Mouse (Mus musculus) hindbrain, embryonic 10.5 days (tissue): ENCODE measurements around the gene Gm7030. TPM values are rescaled to one million over a fixed set of nuclear protein-coding genes. Genes with fewer than 3 reads are reported as not detected.
"Not testable (repeated sequence)": the region's sequence is repeated elsewhere in the genome, so short reads cannot be mapped to it uniquely, and the experiment has no call there.

Experiments used
- DNase-seq: peaks from one replicate; pipeline ENCODE4 v3.0.0-alpha.2; 2017; ENCODE audit warnings: low spot score
- H3K27ac ChIP-seq: fragments of 300-500 bp; sonication (generic); 2 replicates; pipeline ENCODE4 v1.5.1; 2016; ENCODE audit warnings: mild to moderate bottlenecking, moderate library complexity
- H3K27me3 ChIP-seq: fragments of 300-500 bp; sonication (generic); 2 replicates; pipeline ENCODE4 v1.6.1; 2016; ENCODE audit warnings: mild to moderate bottlenecking; ENCODE audit not compliant: poor library complexity, insufficient read depth, severe bottlenecking
- H3K36me3 ChIP-seq: fragments of 300-500 bp; sonication (generic); 2 replicates; pipeline ENCODE4 v1.6.1; 2016; ENCODE audit warnings: mild to moderate bottlenecking, moderate library complexity
- H3K4me1 ChIP-seq: fragments of 300-500 bp; sonication (generic); replicated peaks from 2 replicates; pipeline ENCODE4 v1.6.1; 2016; ENCODE audit warnings: mild to moderate bottlenecking
- H3K4me3 ChIP-seq: fragments of 300-500 bp; sonication (generic); 2 replicates; pipeline ENCODE4 v1.5.1; 2016; ENCODE audit warnings: mild to moderate bottlenecking, moderate library complexity
- H3K9me3 ChIP-seq: fragments of 300-500 bp; sonication (generic); 2 replicates; pipeline ENCODE4 v1.6.1; 2016; ENCODE audit warnings: mild to moderate bottlenecking, moderate library complexity
- WGBS: fragments of 180-500 bp; shearing (Covaris S2); methylation state at CpG from one replicate; pipeline ENCODE4 v1.1.7; 2016; 5-methylcytosine and 5-hydroxymethylcytosine counted together
- polyA plus RNA-seq: library from polyadenylated mRNA; unstranded; fragments of >200 nt; fragmentation: Nextera tagmentation; extraction: Ambion mirVana; gene quantifications from 2 replicates; pipeline ENCODE4 v1.2.1, GENCODE M21; 2016

The Gm7030 gene
- polyA plus RNA-seq, 1 experiment from 2014 or later = not detected

DNA sequence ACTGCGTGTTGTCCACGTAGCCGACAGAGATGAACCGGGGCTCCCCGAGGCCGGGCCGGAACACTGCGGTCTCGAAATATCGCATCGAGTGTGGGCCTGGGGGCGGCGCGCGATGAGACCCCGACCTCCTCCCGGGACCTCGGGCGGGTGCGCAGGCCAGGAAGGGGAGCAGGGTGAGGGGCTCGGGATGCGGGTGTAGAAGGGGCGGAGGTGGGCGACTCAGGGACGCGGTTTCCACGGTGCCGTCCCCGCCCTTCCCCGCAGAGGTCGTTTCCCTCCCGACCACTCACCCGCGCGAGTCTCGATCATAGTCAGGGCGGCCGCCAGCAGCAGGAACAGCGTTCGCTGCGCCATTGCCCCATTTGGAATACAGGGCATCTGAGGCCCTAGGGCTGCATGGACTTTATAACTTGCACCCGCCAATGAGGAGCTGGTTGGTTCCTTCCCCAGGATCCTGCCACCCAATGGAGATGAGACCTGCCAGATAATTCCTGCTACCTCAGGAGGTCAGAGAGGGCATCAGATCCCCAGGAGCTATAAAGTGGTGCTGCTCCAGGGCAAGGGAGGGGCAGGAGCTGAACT, 45.3 kb downstream of the Gm7030 start:
- Histone ChIP-seq H3K4me3 (peak overlapping the region; percentile 72), H3K9me3 (no peaks in the 10 kb centered on the region), H3K27ac (peak overlapping the region; percentile 86), H3K36me3 (no peaks in the 10 kb centered on the region), H3K4me1 (peaks cover 18% of the 10 kb centered on the region), H3K27me3 (peaks cover 39% of the 10 kb centered on the region)
- DNase-seq = no peak
- 1% methylated on average over 42 of the region's 42 CpGs for WGBS

DNA sequence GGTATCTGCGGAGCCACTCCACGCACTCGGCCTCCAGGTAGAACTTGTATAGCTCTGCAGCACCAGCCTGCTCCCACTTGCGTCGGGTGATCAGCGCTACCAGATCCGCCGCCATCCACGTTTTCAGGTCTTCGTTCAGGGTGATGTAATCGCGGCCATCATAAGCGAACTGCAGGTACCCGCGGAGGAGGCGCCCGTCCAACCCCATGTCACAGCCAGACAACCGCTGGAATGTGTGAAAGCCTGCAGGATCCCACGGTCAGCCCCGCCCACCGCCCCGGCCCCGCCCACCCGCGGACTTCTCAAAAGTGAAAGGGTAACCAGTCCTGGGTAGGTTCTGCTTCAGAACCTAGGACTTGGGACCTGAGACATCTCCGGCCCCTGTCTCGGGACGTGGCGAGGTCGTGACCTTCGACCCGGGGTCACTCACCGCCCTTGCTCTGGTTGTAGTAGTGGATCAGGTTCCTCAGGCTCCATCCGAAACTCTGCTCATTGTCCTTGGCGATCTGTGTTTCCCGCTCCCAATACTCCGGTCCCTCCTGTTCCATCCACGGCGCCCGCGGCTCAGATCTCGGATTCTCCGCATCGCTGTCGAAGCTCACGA, 45.9 kb downstream of the Gm7030 start:
- H3K27ac ChIP-seq = peak overlapping the region; percentile 86
- peak; percentile 79 for DNase-seq
- under 1% methylated on average over 46 of the region's 46 CpGs for WGBS
- no peaks in the 10 kb centered on the region for H3K36me3 ChIP-seq
- peaks cover 18% of the 10 kb centered on the region for H3K4me1 ChIP-seq
- no peaks in the 10 kb centered on the region for H3K9me3 ChIP-seq
- peak overlapping the region; percentile 72 for H3K4me3 ChIP-seq
- peaks cover 39% of the 10 kb centered on the region for H3K27me3 ChIP-seq

DNA sequence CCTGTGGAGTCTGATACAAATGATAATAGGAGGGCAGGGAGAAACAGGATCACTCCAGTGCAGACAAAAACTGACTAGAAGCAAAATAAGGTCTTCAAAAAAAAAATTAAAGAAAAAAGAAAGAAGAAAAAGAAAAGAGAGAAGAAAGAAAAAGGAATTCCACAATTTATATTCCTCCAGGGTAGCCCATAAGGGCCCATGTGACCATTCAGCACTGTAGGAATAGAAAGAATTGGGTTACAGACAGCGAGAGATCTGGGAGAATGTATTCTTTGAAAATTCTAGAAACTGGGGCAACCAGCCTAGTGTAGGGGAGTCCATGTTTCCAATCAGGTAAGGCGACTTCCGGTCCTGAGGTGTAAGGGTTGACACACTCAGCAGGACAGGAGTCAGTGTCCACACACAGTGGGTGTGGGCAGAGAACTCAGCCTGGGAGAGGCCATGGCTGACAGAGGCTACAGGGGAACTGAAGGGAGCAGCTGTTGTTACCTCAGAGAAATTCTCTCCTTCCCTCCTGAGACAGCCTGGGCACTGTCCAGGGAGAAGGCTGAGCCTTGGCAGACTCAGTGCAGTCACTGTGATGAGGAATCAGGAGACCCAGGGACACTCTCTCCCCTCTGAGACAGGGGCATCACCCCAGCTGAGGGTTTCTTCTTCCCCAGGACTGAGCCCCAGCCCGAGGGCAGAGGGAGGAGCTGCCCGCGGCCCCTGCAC, 46.5 kb downstream of the Gm7030 start:
- H3K36me3 ChIP-seq, H3K9me3 ChIP-seq, DNase-seq, H3K27ac ChIP-seq: not testable (repeated sequence)
- WGBS = 26% methylated on average over 6 of the region's 6 CpGs
- Histone ChIP-seq H3K27me3 (peaks cover 39% of the 10 kb centered on the region), H3K4me3 (peak overlapping the region; percentile 72), H3K4me1 (peaks cover 18% of the 10 kb centered on the region)

DNA sequence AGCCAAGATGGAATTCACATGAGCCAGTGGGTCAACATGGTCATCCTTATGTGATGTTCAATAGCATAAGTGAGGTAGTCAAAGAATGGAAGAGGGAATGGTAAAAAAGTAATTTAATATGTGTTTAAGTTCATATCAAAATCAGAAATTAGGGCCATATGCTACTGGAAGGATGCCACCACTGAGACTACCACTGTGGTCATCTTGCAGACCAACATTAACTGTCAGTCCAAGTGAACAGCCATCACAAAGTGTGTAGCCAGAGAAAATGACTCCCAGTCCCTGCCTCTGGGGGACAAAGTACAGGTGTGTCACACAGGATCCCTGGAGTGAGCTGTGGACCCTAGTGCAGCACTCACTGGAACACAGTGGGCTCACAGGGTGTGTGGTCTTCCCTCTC, 47.3 kb downstream of the Gm7030 start:
- not testable (repeated sequence) for H3K4me3 ChIP-seq, DNase-seq, H3K36me3 ChIP-seq, H3K9me3 ChIP-seq, H3K27ac ChIP-seq
- H3K27me3 ChIP-seq = peaks cover 39% of the 10 kb centered on the region
- peaks cover 18% of the 10 kb centered on the region for H3K4me1 ChIP-seq

DNA sequence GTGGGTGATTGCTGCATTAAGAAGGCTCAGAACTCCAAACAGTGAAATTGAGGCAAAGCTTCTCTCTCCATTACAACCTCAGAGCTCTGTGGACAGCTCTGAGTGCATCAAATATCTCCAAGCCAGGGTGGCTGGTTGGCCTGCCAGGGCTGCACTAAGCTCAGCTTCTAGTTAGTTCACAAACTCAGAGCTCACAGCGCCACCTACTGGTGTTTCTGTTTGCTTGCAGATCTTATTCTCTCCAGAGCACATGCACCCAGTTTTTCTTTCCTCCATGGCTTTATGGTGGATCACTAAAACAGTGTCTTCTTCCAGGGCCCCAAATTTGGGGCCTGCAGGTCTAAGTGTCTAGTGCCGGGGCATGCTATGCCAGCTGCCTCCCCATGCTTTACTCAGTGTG, 68.4 kb downstream of the Gm7030 start:
- Histone ChIP-seq H3K9me3 (no peaks in the 10 kb centered on the region), H3K4me1 (no peaks in the 10 kb centered on the region), H3K4me3 (no peak overlapping the region), H3K36me3 (no peaks in the 10 kb centered on the region), H3K27ac (no peak overlapping the region), H3K27me3 (no peaks in the 10 kb centered on the region)
- WGBS = 24% methylated on average over 2 of the region's 2 CpGs
- peak; percentile 66 for DNase-seq

Other genes with a start within 250 kb of the Gm7030 start
- 53.0 and 58.9 TPM in 2 replicates for gene Dhx16, start 249.6 kb downstream of the Gm7030 start, polyA plus RNA-seq
- gene 2310061I04Rik, start 232.0 kb downstream of the Gm7030 start, polyA plus RNA-seq = 27.7 and 29.7 TPM in 2 replicates
- 136 and 227 TPM in 2 replicates for gene Atat1, start 219.3 kb downstream of the Gm7030 start, polyA plus RNA-seq
- 75.7 and 88.1 TPM in 2 replicates for gene Mrps18b, start 213.0 kb downstream of the Gm7030 start, polyA plus RNA-seq
- gene Ppp1r10, start 213.0 kb downstream of the Gm7030 start, polyA plus RNA-seq = 59.9 and 64.5 TPM in 2 replicates
- gene Abcf1, start 159.7 kb downstream of the Gm7030 start, polyA plus RNA-seq = 105 and 116 TPM in 2 replicates
- 50.5 and 55.2 TPM in 2 replicates for gene Gnl1, start 149.6 kb downstream of the Gm7030 start, polyA plus RNA-seq
- gene Prr3, start 149.2 kb downstream of the Gm7030 start, polyA plus RNA-seq = 46.1 and 52.0 TPM in 2 replicates
- gene H2-T24, start 108.9 kb downstream of the Gm7030 start, polyA plus RNA-seq = 4.3 and 4.9 TPM in 2 replicates
- gene H2-T23, start 96.6 kb downstream of the Gm7030 start, polyA plus RNA-seq = 4.0 and 4.2 TPM in 2 replicates
- 7.4 and 8.9 TPM in 2 replicates for gene H2-T22, start 86.7 kb downstream of the Gm7030 start, polyA plus RNA-seq
- not detected in 2 replicates for gene Gm6034, start 86.5 kb downstream of the Gm7030 start, polyA plus RNA-seq
- gene Gm11127, start 71.1 kb downstream of the Gm7030 start, polyA plus RNA-seq = not detected in 2 replicates
- gene Gm19684, start 7.7 kb downstream of the Gm7030 start, polyA plus RNA-seq = not detected in 2 replicates
- gene Gm8909, start 39.1 kb upstream of the Gm7030 start, polyA plus RNA-seq = 0.22 TPM in 1 of 2 replicates, not detected in the other
- gene H2-T3, start 60.9 kb upstream of the Gm7030 start, polyA plus RNA-seq = not detected in 2 replicates
- 98.6 and 110 TPM in 2 replicates for gene Rpp21, start 128.6 kb upstream of the Gm7030 start, polyA plus RNA-seq
- gene Trim39, start 142.8 kb upstream of the Gm7030 start, polyA plus RNA-seq = 21.1 and 23.8 TPM in 2 replicates
- gene H2-M10.2, start 157.1 kb upstream of the Gm7030 start, polyA plus RNA-seq = 0.20 and 0.22 TPM in 2 replicates
- not detected in 2 replicates for gene H2-M10.1, start 196.7 kb upstream of the Gm7030 start, polyA plus RNA-seq
- gene H2-M10.3, start 239.0 kb upstream of the Gm7030 start, polyA plus RNA-seq = not detected in 2 replicates